Mouse (Mus musculus): ENCODE data around the gene Olfr985.

GRCm38 (mm10) chr9:40094769-40095168 is 35.2 kb downstream of the Olfr985 start:
- TF ChIP-seq CTCF (IDR thresholded peaks at IDR 0.05; ENCODE audit: extremely low read depth, insufficient read depth, insufficient read length, insufficient replicate concordance): no peak
- TF ChIP-seq POLR2A (IDR thresholded peaks at IDR 0.05; ENCODE audit: low read depth, low read length): no peak
